Mouse (Mus musculus) erythroblast, adult 5-6 weeks (primary cell): ENCODE data around the gene Txndc17. TPM values are rescaled to one million over a fixed set of nuclear protein-coding genes. Genes with fewer than 3 reads are reported as not detected.
"Not testable (repeated sequence)": the region's sequence is repeated elsewhere in the genome, so short reads cannot be mapped to it uniquely, and the experiment has no call there.

Experiments
- ATAC-seq: replicated peaks from 2 replicates; pipeline ENCODE4 v1.8.0; 2016; ENCODE audit warnings: moderate number of reproducible peaks, mild to moderate bottlenecking, moderate TSS enrichment, inconsistent platforms; ENCODE audit not compliant: poor library complexity, low FRiP score, severe bottlenecking
- total RNA-seq, 2 experiments: library from RNA; stranded (forward) in 1 of 2; stranded (reverse) in 1 of 2; fragments of 150-400 nt in 1 of 2; fragments of 200-764, 138-1000 nt in 1 of 2; gene quantifications; 2 replicates each; pipeline versions ENCODE4 v1.2.3 to v1.2.4; 2015 to 2017; ENCODE audit warnings: low replicate concordance in 2 of 2

Txndc17 gene
- total RNA-seq (2015; ENCODE audit: low replicate concordance): 32.5 and 42.6 TPM in 2 replicates
- total RNA-seq (2017; ENCODE audit: low replicate concordance): 13.6 and 17.0 TPM in 2 replicates

DNA sequence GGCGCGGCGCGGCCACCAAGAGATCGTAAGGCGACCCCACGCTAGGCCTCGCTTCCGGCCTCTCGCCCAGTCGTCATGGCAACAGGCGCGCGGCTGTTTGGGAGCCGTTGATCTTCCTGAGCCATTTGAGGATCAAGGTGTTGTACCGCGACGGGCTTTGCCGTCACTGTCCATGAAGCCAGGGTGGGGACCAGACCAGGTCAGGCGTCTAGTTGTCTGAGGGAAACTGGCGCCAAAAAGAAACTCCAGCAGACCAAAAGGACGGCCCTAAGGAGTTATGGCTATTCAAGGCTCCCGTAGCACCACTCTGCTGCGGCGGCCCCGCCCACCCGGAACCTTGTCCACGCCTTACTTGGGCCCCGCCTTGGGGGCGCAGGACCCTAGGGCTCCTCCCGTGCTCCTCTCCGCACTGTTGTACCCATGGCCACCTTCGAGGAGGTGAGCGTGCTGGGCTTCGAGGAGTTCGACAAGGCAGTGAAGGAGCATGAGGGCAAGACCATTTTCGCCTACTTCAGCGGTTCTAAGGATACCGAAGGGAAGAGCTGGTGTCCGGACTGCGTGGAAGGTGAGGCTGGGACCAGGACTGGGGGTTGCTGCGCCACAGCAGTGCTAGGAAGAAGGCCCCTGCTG lies at the start of gene Txndc17, which contains the start of gene 4933427D14Rik:
TSS of gene Txndc17 (plus strand) at position 344 of the 630 bp plus-strand sequence.
TSS of gene 4933427D14Rik (minus strand) at position 256 of the 630 bp plus-strand sequence.
- ATAC-seq: peak; percentile 95

DNA sequence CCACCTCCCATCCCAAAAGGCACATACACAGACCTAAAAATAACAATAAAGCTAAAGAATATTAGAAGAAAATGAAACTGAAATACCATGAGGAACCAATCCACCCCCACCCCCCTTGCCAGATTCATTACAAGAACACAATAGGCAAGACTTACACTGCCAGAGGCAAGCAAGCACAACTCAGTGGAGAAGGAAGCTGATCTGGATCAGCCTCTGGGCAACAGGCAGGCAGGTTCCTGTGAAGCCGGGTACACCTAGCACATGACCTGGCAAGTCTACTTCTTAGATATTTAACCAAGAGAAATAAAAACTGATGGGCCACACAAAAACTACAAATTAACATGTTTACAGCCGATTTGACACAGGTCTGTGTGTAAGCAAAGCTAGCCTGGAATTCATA lies 44.1 kb upstream of the Txndc17 start:
- no peak for ATAC-seq

DNA sequence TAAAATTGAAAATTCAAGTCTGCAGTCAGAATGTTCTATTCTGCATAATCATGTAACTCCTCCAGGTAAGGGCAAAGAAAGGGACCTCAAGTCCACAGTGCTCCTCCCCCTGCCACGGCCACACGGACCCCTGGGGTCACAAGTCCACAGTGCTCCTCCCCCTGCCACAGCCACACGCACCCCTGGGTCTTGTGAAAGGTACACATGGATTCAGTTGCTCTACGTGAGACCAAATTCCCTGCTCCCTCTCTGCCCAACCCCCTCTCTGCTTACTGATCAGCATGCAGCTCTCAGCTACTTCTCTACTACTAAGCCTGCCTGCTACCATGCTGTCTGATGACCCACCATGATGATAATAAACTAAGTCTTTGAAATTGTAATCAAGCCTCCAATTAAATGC lies 37.5 kb upstream of the Txndc17 start:
- ATAC-seq: no peak

DNA sequence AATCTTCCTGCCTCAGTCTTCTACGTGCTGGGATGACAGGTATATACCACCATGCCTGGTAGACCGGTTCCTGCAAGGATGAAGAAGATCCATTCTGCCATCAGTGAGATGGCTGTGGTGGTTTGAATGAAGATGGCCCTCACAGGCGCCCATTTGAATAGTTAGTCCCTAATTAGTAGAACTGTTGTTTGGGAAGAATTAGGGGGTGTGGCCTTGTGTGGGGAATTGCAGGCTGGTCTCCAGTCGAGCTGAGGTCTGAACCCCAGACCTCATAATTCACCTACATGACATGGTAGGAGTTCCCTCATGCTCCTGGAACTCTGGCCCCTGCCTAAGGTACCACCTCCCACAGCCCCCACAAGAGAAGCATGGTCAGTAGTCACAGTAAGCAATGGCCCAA lies 35.4 kb upstream of the Txndc17 start:
- ATAC-seq: not testable (repeated sequence)

DNA sequence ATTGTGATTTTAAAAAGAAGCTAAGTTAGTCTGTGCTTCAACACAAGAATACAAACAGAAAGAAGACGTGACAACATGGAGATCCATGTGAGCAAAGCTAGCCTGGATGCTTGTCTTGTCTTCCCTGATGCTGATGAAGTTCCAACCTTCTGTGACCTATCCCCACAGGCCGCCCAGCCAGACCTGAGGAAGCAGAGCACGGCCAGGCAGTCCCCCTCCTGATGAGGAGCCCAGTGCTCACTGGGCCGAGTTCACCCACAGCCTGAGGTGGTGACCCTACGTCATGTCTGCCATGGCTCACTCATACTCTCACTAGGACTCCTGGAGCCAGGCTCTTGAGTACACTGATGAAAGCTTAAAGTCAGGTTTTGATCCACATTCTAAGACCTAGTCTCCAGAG lies 33.8 kb upstream of the Txndc17 start:
- ATAC-seq: no peak

DNA sequence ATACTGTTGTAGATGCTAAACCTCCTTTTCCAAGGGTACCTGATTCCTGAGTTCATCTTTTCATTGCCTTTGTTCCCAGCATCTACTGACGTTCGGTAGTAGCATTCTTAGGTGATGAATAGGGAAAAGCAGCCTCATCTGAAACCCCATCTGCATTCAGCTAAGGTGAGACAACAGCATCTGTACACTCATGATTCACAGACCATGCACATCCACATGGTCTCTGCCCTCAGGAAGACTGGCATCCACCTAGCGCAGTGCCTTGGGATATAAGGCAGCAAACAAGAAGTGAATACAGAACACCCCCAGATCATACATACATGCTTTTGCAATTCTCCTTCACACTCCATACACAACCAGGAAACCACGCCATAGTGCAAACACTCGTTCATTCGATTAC lies 32.6 kb upstream of the Txndc17 start:
- ATAC-seq: no peak

DNA sequence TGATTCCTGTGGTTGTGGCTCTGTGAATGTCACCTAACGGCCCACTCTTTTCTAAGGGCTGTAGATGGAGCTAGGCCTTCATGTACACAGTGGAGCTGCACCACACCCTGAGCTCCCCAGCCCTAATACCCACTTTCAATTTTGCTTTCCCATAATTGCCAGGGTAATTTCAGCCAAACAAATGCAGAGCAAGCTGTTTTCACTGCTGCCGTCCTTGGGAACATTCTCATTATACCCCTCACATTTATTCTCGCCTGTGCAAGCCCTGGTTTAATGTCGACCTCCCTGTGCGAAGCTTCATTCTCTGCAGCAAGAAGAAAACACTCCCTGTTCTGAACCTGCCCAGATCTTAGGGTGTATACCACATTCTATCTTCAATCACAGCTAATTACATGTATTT lies 31.4 kb upstream of the Txndc17 start:
- ATAC-seq: no peak

DNA sequence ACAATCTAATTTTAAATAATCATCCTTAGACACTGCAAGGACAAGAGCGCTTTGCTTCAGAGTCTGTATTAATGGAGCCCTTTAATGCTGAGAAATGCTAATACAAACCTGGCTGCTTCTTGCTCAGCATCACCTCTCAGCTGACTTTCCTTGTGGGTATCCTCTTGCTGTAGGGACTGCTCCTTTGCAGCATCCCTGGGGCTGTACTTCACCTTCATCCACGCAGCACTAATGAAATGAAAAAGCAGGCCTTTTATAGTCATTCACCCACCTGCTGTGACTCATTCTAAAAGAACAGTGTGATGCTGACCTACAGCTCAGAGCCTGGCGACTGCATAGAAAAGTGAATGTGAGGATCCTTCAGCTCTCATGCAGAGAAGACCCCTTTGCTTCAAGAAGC lies 30.8 kb upstream of the Txndc17 start:
- no peak for ATAC-seq

DNA sequence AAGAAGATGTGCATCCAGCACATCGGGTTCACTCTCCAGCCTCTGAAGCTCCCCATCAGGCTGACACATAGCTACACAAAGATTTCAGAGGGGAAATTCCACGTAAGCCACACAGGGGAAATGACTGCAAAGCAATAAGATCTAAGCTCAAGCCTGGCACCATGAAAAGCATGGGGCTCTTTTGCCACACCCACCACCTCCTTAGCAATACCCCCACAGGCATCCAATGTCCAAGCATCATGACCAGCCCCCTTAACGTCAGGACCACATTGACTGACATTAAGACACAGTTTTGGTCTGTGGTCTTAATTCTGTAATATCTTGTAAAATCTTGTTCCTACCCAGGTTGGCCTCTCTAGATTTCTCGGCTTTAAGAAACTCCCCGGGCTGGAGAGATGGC lies 26.8 kb upstream of the Txndc17 start:
- ATAC-seq: no peak

DNA sequence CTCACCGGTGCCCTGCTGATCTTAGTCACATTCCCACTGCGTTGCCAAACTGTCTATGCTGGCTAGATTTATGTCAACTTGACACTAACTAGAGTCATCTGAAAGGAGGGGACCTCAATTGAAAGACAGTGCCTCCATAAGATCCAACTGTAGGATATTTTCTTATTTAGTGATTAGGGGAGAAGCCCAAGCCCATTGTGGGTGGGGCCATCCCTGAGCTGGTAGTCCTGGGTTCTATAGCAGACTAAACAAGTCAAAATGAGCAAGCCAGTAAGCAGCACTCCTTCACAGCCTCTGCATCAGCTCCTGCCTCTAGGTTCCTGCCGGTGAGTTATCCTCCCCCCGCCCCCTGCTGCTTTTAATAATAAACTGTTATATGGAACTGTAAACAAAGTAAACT lies 26.2 kb upstream of the Txndc17 start:
- no peak for ATAC-seq

DNA sequence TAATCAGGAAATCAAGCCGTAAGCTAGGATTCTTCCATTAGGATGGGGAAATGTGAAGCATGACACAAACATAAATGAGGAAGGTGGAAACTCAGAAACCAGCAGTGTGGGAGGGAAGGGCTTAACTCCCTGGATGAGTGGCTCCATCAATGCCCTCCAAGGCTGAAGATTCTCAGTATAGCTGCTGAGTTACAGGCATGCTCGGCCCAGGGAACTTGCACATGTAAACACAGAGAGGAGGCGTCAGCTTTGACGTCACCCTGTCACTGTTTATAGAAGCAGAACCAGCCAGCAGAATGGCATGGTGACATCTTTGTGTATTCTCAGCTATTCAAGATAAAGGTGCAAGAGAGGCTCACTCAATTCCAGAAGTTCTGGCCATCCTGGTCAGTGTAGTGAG lies 23.1 kb upstream of the Txndc17 start:
- no peak for ATAC-seq

DNA sequence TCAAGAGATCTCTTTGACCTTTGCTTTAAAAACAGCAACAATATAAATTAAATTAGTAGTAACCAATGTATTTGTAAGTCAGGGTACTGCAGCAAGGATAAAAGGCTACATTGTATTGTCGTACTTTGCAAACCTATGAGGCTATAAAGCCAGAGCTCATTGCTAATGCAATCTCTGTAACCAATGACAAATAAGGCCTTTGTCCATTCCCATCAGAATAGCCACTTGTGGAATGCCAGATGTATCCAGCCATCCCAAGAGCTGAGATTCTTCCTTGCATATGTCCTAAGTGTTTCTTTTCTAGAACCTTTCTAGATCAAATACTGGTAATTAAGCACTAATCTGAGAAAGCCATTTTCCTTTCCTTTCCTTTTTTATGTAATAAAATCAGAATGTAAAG lies 16.5 kb upstream of the Txndc17 start:
- no peak for ATAC-seq

DNA sequence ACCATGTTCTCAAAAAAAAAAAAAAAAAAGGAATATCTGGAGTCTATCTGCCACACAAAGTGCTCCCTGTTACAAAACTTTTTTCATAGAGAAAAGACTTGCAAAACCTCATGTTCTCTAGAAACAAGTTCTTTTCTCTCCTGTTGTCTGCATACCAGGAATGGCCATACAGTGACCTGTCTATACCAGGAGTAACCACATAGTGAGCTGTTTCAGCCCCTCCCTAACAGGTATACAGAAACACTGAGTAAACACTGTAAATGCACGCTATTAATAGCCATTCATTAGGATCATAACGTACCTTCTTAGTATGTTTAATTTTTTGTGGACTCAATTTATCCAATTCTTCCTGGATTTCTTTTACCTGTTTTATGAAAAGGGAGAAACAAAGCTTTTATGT lies 13.1 kb upstream of the Txndc17 start:
- ATAC-seq: no peak

DNA sequence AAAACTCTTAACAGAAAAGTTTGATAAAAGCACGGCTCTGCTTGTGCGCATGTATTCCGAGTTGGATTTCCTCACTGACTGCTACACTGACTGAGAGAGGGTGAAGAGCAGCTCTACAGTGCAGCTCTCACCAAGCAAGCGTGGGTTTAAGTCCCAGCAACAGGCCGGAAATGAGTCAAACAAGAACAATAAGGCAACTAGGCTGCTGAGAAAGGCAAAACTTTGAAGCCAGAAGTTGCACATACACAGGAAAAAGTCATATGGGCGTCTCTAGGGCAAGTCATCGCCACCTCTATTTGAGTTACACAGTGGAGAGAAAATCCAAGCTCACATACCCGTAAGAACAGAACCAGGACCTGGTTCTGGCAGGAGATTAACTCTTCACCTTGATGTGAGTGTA lies 10.8 kb upstream of the Txndc17 start:
- no peak for ATAC-seq

DNA sequence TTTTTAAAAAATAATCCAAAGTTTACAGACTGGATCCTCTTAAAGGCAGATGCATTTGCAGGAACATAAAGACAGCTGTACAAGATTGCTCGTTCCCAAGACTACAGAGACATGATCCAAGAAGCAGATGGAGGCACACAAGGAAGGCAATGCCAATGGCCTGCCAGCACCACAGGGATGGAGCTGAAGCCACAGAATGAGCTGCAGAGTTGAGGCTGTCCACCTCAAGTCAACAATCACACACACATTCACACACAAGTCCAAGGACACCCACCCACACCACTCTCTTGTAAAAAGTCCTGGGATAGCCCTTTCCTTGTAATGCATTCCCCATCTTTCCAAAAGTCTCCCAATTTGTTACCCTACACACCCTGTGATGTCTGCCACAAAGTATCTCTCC lies 3.9 kb upstream of the Txndc17 start:
- no peak for ATAC-seq

DNA sequence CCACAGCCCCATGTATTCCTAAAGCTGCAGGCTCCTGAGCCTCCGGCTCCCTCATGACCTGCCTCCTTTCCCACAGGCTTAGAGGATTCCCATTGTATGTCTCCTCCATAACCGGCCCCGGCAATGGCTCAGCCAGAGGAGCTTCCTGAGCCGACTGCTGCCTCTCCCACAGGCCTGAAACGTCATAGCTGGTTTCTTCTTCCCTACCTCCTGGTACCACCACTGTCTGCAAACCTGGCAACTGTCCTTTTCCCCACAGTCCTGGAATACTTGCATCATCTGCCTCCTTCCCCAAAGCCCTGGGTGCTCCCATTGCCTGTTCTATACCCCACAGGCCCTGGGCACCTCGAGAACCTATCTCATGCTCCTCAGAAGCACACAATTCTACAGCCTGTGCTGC lies 2.1 kb upstream of the Txndc17 start:
- no peak for ATAC-seq

DNA sequence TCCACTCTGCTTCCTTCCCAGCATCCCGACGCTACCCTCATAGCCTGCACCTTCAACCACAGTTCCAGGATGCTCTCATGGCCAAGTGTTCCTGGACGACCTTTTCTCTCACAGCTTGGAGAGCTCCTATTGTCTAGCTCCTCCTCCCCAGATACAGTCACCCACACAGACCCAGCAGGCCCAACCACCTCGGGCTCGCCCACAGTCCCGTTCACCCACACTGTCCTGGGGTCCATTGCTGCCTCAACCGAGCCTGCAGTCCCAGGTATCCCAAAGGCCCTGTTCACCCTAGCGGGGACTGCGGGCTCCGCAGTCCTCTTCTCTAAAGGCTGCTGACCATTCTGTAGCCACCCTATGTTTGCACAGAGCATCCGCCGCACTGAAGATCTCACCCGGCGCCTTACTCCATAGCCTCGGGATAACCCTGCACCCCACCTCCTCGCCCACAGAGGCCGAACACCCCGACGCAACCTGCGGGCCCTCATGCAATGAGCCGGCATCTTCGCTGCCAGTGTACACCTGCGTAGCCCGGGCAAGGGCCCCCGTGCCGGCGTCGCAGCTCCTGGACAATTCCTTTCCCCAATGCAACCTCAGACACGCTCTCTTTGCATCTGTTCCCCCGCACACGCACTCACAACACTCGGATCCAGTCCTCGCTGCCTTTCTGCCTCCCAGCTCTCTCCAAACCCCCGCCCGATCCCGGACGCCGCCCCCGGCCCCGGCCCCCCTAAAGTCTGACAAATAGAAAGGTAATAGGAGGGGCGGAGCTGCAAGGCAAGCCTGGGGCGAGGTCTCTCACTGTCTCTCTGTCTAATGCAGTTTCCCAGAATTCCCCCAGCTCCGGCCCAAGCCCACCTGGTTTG lies 775 bp upstream of the Txndc17 start, which contains the start of gene Gm43951:
TSS of gene Gm43951 (minus strand) at position 500 of the 863 bp plus-strand sequence.
- ATAC-seq: peak; percentile 41

DNA sequence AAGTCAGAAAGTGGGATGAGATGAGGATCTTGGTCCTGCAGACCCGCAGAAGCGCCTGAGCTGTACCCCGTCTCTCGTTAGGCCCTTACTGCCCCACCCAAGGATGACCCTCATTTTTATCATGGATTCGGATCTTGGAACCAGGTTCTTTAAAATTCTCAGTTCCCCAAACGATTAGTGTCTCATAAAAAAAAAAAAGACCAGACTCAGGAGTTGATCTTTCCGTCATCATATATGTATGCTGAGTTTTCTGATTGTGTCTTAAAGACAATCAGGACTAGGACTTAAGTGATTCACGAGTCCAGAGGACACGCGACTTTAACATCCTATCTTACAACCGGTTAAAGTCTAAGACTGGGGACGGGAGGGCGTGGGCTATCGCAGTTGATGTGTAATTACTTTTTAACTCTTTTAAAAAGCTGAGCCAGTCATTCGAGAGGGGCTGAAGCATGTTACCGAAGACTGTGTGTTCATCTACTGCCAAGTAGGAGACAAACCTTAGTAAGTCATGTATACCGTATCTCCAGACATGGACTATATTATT lies 559 bp downstream of the Txndc17 start:
- no peak for ATAC-seq

DNA sequence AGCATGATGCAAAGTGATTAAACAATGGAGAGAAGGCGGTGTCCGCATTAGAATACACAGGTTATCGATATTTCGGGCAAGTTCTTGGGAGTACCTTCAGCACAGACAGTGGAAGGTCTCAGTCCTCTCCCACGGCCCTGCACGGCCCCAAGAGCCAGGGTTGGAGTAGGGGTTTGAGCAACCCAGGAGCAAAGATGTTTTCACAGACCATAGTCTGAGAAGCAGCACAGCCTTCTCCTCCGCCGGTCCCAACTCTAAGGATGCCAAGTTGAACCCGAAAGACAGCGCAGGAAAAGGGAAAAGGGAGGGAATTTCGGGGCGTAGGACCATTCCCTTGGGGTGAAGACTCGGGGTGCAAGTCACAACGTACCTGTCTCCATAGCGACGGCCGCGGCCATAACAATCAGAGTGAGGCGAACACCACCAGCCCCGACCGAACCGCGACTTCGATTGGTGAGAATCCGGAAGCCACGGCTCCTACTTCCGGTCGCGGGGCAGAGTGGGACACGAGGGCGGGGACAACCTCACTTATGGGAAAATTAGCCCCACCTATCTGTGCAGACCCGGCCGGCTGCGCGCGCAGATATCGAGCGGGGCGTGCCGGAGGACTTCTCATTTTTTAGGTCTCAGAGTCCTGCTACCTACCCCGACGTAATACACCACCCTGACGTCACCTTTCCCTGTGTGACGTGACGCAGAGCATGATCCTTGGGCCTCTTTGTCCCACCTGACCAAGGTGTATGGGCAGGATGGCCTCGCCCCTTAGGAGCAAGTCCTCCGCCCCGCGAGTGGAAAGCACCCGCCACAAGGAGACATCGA lies 7.5 kb downstream of the Txndc17 start:
- ATAC-seq: peak; percentile 97

DNA sequence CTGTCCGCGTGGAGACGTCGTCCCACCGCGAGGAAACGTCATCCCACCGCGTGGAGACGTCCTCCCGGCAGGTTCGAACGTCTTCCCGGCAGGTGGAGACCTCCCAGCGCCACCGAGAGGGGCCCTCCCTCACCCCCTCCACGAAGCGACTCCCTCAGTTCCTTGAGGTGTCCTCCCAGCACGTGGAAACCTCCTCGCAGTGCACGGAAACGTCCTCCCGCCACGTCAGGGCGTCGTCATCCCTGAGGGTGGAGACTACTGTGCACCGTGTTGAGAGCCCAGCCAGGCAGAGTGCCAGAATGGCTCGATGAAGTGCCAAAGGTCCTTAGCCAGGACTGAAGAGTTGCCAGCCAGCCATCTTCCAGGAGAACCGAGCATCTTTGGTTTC lies 8.1 kb downstream of the Txndc17 start, which contains the start of gene Med31:
TSS of gene Med31 (minus strand) at position 183 of the 388 bp plus-strand sequence.
- peak; percentile 76 for ATAC-seq
